Mouse (Mus musculus) intestine, postnatal 0 days (tissue): Measurements from ENCODE around the gene Edc3. TPM values are rescaled to one million over a fixed set of nuclear protein-coding genes. Genes with fewer than 3 reads are reported as not detected.
A peak's percentile ranks its signal among the peaks of the same experiment; 100 is the strongest.

Experiments used
- ATAC-seq: fragments of 200-750 bp; cut with Nextera tagmentation; 2 replicates; pipeline ENCODE4 v1.8.0; 2017; ENCODE audit warnings: mild to moderate bottlenecking, moderate TSS enrichment, moderate library complexity
- H3K27ac ChIP-seq: fragments of 300-500 bp; sonication (generic); 2 replicates; pipeline ENCODE4 v1.5.1; 2014; ENCODE audit warnings: mild to moderate bottlenecking, low read depth, low read length, moderate library complexity
- H3K27me3 ChIP-seq: fragments of 300-500 bp; sonication (generic); replicated peaks from 2 replicates; pipeline ENCODE4 v1.6.1; 2014; ENCODE audit warnings: low read length, mixed read lengths; ENCODE audit not compliant: control insufficient read depth, insufficient read depth
- H3K36me3 ChIP-seq: fragments of 300-500 bp; sonication (generic); 2 replicates; pipeline ENCODE4 v1.6.1; 2014; ENCODE audit warnings: mild to moderate bottlenecking, moderate library complexity; ENCODE audit not compliant: control insufficient read depth, insufficient read depth
- H3K4me1 ChIP-seq: fragments of 300-500 bp; sonication (generic); replicated peaks from 2 replicates; pipeline ENCODE4 v1.6.1; 2014; ENCODE audit warnings: antibody characterized with exemption, low read length, mixed read lengths; ENCODE audit not compliant: control insufficient read depth, insufficient read depth
- H3K4me2 ChIP-seq: fragments of 300-500 bp; sonication (generic); replicated peaks from 2 replicates; pipeline ENCODE4 v1.6.1; 2014; ENCODE audit warnings: low read depth, mild to moderate bottlenecking, moderate library complexity
- H3K4me3 ChIP-seq: fragments of 300-500 bp; sonication (generic); 2 replicates; pipeline ENCODE4 v1.5.1; 2014; ENCODE audit warnings: low read depth, low read length
- H3K9ac ChIP-seq: fragments of 300-500 bp; sonication (generic); 2 replicates; pipeline ENCODE4 v1.6.1; 2014; ENCODE audit warnings: mild to moderate bottlenecking, low read depth, low read length
- H3K9me3 ChIP-seq: fragments of 300-500 bp; sonication (generic); 2 replicates; pipeline ENCODE4 v1.6.1; 2016; ENCODE audit warnings: mixed run types; ENCODE audit not compliant: control insufficient read depth
- CTCF ChIP-seq: sonication (generic); IDR thresholded peaks from 2 replicates; pipeline ENCODE4 v1.5.1; 2016; ENCODE audit warnings: low read depth, mild to moderate bottlenecking, control low read depth, antibody characterized with exemption, moderate library complexity
- WGBS: fragments of 180-500 bp; shearing (Covaris S2); extraction: QIAGEN DNeasy Blood & Tissue Kit; methylation state at CpG from one replicate; pipeline ENCODE4 v1.1.7; 2014; 5-methylcytosine and 5-hydroxymethylcytosine counted together
- polyA plus RNA-seq: library from polyadenylated mRNA; unstranded; fragments of >200 nt; fragmentation: Nextera tagmentation; extraction: Ambion mirVana; gene quantifications from 2 replicates; pipeline ENCODE4 v1.2.1, GENCODE M21; 2015

The Edc3 gene
- polyA plus RNA-seq, 1 experiment from 2014 or later: 12.3 TPM

- Histone ChIP-seq H3K27me3 (no peaks in the 10 kb centered on the region), H3K4me2 (no peak overlapping the region), H3K4me3 (no peak overlapping the region), H3K27ac (no peak overlapping the region), H3K9me3 (no peaks in the 10 kb centered on the region), H3K4me1 (peaks cover 9% of the 10 kb centered on the region; the same call in 1 of the 2 replicates), H3K9ac (no peak overlapping the region), H3K36me3 (no peaks in the 10 kb centered on the region)
- TF ChIP-seq CTCF: no peak
- WGBS: 69% methylated on average over 8 of the region's 8 CpGs
- ATAC-seq: 0 out of 2 replicates have a peak, but pooled peaks have one; percentile 25
Measured at GRCm38 (mm10) chr9:57666536-57666935, 41.8 kb upstream of the Edc3 start.

- WGBS: 67% methylated on average over 3 of the region's 3 CpGs
Measured at GRCm38 (mm10) chr9:57667136-57667535, 41.2 kb upstream of the Edc3 start.

GRCm38 (mm10) chr9:57667817-57668216 is 40.5 kb upstream of the Edc3 start:
- H3K36me3 ChIP-seq: no peaks in the 10 kb centered on the region
- WGBS: 75% methylated on average over 11 of the region's 11 CpGs
- H3K4me2 ChIP-seq: no peak overlapping the region; the same call in 1 of the 2 replicates
- no peak for TF ChIP-seq CTCF
- H3K9me3 ChIP-seq: no peaks in the 10 kb centered on the region
- H3K9ac ChIP-seq: no peak overlapping the region
- peaks cover 9% of the 10 kb centered on the region; the same call in 1 of the 2 replicates for H3K4me1 ChIP-seq
- ATAC-seq: no peak
- no peak overlapping the region for H3K4me3 ChIP-seq
- H3K27me3 ChIP-seq: no peaks in the 10 kb centered on the region
- H3K27ac ChIP-seq: no peak overlapping the region

More at GRCm38 (mm10) chr9:57667136-57667535, 41.2 kb upstream of the Edc3 start:
- no peaks in the 10 kb centered on the region for H3K36me3 ChIP-seq
- no peak overlapping the region for H3K4me3 ChIP-seq
- peaks cover 9% of the 10 kb centered on the region; the same call in 1 of the 2 replicates for H3K4me1 ChIP-seq
- TF ChIP-seq CTCF: no peak
- H3K9me3 ChIP-seq: no peaks in the 10 kb centered on the region
- no peak overlapping the region for H3K27ac ChIP-seq
- H3K4me2 ChIP-seq: no peak overlapping the region; the same call in 1 of the 2 replicates
- no peak for ATAC-seq
- no peaks in the 10 kb centered on the region for H3K27me3 ChIP-seq
- H3K9ac ChIP-seq: no peak overlapping the region

GRCm38 (mm10) chr9:57668277-57668676 is 40.1 kb upstream of the Edc3 start:
- H3K4me1 ChIP-seq: peaks cover 9% of the 10 kb centered on the region; the same call in 1 of the 2 replicates
- ATAC-seq: no peak
- no peaks in the 10 kb centered on the region for H3K36me3 ChIP-seq
- no peak overlapping the region for H3K27ac ChIP-seq
- no peaks in the 10 kb centered on the region for H3K27me3 ChIP-seq
- WGBS: 12% methylated on average over 1 of the region's 1 CpGs
- H3K9me3 ChIP-seq: no peaks in the 10 kb centered on the region
- no peak overlapping the region for H3K4me3 ChIP-seq
- no peak for TF ChIP-seq CTCF
- H3K9ac ChIP-seq: no peak overlapping the region
- no peak overlapping the region for H3K4me2 ChIP-seq

- H3K4me3 ChIP-seq: no peak overlapping the region
- H3K4me1 ChIP-seq: peaks cover 9% of the 10 kb centered on the region; the same call in 1 of the 2 replicates
- no peaks in the 10 kb centered on the region for H3K9me3 ChIP-seq
- no peak overlapping the region for H3K9ac ChIP-seq
- no peaks in the 10 kb centered on the region for H3K36me3 ChIP-seq
- 78% methylated on average over 3 of the region's 3 CpGs for WGBS
- no peaks in the 10 kb centered on the region for H3K27me3 ChIP-seq
- H3K27ac ChIP-seq: no peak overlapping the region
- ATAC-seq: no peak
- TF ChIP-seq CTCF: no peak
- H3K4me2 ChIP-seq: no peak overlapping the region
Measured at GRCm38 (mm10) chr9:57669566-57669965, 38.8 kb upstream of the Edc3 start.

- WGBS: 88% methylated on average over 4 of the region's 4 CpGs
- no peak for TF ChIP-seq CTCF
- ATAC-seq: no peak
- no peaks in the 10 kb centered on the region for H3K9me3 ChIP-seq
- H3K27ac ChIP-seq: no peak overlapping the region
- H3K4me1 ChIP-seq: peaks cover 9% of the 10 kb centered on the region; the same call in 1 of the 2 replicates
- H3K9ac ChIP-seq: no peak overlapping the region
- H3K27me3 ChIP-seq: no peaks in the 10 kb centered on the region
- H3K4me3 ChIP-seq: no peak overlapping the region
- H3K36me3 ChIP-seq: no peaks in the 10 kb centered on the region
- no peak overlapping the region for H3K4me2 ChIP-seq
Measured at GRCm38 (mm10) chr9:57671037-57671436, 37.3 kb upstream of the Edc3 start.
